Mouse (Mus musculus): ENCODE data around the gene Kcng1. TPM values are rescaled to one million over a fixed set of nuclear protein-coding genes. Genes with fewer than 3 reads are reported as not detected.
A peak's percentile ranks its signal among the peaks of the same experiment; 100 is the strongest.

The Kcng1 gene
- total RNA-seq, 1 experiment, result 1.3 TPM

- Histone ChIP-seq H3K36me3 (ENCODE audit: control insufficient read depth, insufficient read depth, low read length, poor library complexity, severe bottlenecking) (no peaks in the 10 kb centered on the region), H3K27ac (ENCODE audit: insufficient read depth, low read depth, low read length, poor library complexity, severe bottlenecking) (no peak overlapping the region), H3K9me3 (ENCODE audit: control insufficient read depth, insufficient read depth, low read depth, low read length) (no peaks in the 10 kb centered on the region), H3K4me1 (ENCODE audit: control insufficient read depth in 2 of 2, insufficient read depth in 2 of 2, low read length in 2 of 2, poor library complexity in 1 of 2) (no peaks in the 10 kb centered on the region; a peak in 1 of 4 replicates), H3K9ac (ENCODE audit: insufficient read depth, low read depth, low read length, poor library complexity, severe bottlenecking) (no peak overlapping the region), H3K4me3 (ENCODE audit: insufficient read depth in 1 of 2, low read depth in 1 of 2, low read length in 2 of 2, poor library complexity in 1 of 2, severe bottlenecking in 1 of 2) (no peak overlapping the region)
- no peak for DNase-seq (ENCODE audit: low read depth, low spot score)
- TF ChIP-seq ZC3H11A (IDR thresholded peaks at IDR 0.05; ENCODE audit: borderline replicate concordance, low read depth, low read length) (no peak), HCFC1 (IDR thresholded peaks at IDR 0.05; ENCODE audit: borderline replicate concordance, insufficient read depth, low read length) (no peak), ZNF384 (IDR thresholded peaks at IDR 0.05; ENCODE audit: low read depth, low read length) (no peak), MAFK (IDR thresholded peaks at IDR 0.05; ENCODE audit: insufficient read depth, low read depth, low read length) (no peak), CHD2 (IDR thresholded peaks at IDR 0.05; ENCODE audit: low read depth, low read length) (no peak)
- in situ Hi-C loops (cut with MboI; ENCODE audit: low sequenced_read_pairs in 2 of 2, unreplicated experiment in 2 of 2), result no loop called here
These were observed 48.2 kb downstream of the Kcng1 start for GRCm38 (mm10) chr2:168233286-168233685.

DNA sequence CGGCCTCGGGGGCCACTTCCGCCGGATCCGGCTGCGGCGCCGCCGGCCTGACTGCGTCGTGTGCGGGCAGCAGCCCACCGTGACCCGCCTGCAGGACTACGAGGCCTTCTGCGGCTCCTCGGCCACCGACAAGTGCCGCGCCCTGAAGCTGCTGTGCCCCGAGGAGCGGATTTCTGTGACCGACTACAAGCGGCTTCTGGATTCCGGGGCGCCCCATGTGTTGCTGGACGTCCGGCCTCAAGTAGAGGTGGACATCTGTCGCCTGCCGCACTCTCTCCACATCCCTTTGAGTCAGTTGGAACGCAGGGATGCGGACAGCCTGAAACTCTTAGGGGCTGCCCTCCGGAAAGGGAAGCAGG is 50.1 kb downstream of the Kcng1 start:
- DNase-seq (ENCODE audit: low read depth, low spot score), result no peak
- Histone ChIP-seq H3K9me3 (ENCODE audit: control insufficient read depth, insufficient read depth, low read depth, low read length) (no peaks in the 10 kb centered on the region), H3K36me3 (ENCODE audit: control insufficient read depth, insufficient read depth, low read length, poor library complexity, severe bottlenecking) (peaks cover 2% of the 10 kb centered on the region; the same call in 1 of the 2 replicates), H3K4me1 (ENCODE audit: control insufficient read depth in 2 of 2, insufficient read depth in 2 of 2, low read length in 2 of 2, poor library complexity in 1 of 2) (no peaks in the 10 kb centered on the region; a peak in 1 of 4 replicates), H3K9ac (ENCODE audit: insufficient read depth, low read depth, low read length, poor library complexity, severe bottlenecking) (peak overlapping the region; percentile 95), H3K4me3 (ENCODE audit: insufficient read depth in 1 of 2, low read depth in 1 of 2, low read length in 2 of 2, poor library complexity in 1 of 2, severe bottlenecking in 1 of 2) (peak overlapping the region; percentile 75 to 96), H3K27ac (ENCODE audit: insufficient read depth, low read depth, low read length, poor library complexity, severe bottlenecking) (no peak overlapping the region)
- in situ Hi-C loops (cut with MboI; ENCODE audit: low sequenced_read_pairs in 2 of 2, unreplicated experiment in 2 of 2), result no loop called here
- TF ChIP-seq MAFK (IDR thresholded peaks at IDR 0.05; ENCODE audit: insufficient read depth, low read depth, low read length), result no peak

DNA sequence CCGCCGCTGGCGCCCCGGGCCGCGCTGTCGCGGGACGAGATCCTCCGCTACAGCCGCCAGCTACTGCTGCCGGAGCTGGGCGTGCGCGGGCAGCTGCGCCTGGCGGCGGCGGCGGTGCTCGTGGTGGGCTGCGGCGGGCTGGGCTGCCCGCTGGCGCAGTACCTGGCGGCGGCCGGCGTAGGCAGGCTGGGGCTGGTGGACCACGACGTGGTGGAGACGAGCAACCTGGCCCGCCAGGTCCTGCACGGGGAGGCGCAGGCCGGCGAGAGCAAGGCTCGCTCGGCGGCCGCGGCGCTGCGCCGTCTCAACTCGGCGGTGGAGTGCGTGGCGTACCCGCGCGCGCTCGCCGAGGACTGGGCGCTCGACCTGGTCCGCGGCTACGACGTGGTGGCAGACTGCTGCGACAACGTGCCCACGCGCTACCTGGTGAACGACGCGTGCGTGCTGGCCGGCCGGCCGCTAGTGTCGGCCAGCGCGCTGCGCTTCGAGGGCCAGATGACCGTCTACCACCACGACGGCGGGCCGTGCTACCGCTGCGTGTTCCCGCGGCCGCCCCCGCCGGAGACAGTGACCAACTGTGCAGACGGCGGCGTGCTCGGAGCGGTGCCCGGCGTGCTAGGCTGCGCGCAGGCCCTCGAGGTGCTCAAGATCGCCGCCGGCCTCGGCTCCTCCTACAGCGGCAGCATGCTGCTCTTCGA is 50.6 kb downstream of the Kcng1 start:
- Histone ChIP-seq H3K9me3 (ENCODE audit: control insufficient read depth, insufficient read depth, low read depth, low read length) (no peaks in the 10 kb centered on the region), H3K36me3 (ENCODE audit: control insufficient read depth, insufficient read depth, low read length, poor library complexity, severe bottlenecking) (peaks cover 5% of the 10 kb centered on the region; the same call in 1 of the 2 replicates), H3K4me1 (ENCODE audit: control insufficient read depth in 2 of 2, insufficient read depth in 2 of 2, low read length in 2 of 2, poor library complexity in 1 of 2) (no peaks in the 10 kb centered on the region; a peak in 1 of 4 replicates), H3K9ac (ENCODE audit: insufficient read depth, low read depth, low read length, poor library complexity, severe bottlenecking) (peak overlapping the region; percentile 95), H3K4me3 (ENCODE audit: insufficient read depth in 1 of 2, low read depth in 1 of 2, low read length in 2 of 2, poor library complexity in 1 of 2, severe bottlenecking in 1 of 2) (peak overlapping the region; percentile 75 to 96), H3K27ac (ENCODE audit: insufficient read depth, low read depth, low read length, poor library complexity, severe bottlenecking) (no peak overlapping the region; the same call in 1 of the 2 replicates)
- TF ChIP-seq HCFC1 (IDR thresholded peaks at IDR 0.05; ENCODE audit: borderline replicate concordance, insufficient read depth, low read length), result 0 out of 2 replicates have a peak, but pooled peaks have one; percentile 3
- TF ChIP-seq CHD2 (IDR thresholded peaks at IDR 0.05; ENCODE audit: low read depth, low read length), result no peak
- no peak for TF ChIP-seq ZC3H11A (IDR thresholded peaks at IDR 0.05; ENCODE audit: borderline replicate concordance, low read depth, low read length)
- TF ChIP-seq ZNF384 (IDR thresholded peaks at IDR 0.05; ENCODE audit: low read depth, low read length), result no peak
- in situ Hi-C loops (cut with MboI; ENCODE audit: low sequenced_read_pairs in 2 of 2, unreplicated experiment in 2 of 2), result no loop called here
- DNase-seq (ENCODE audit: low read depth, low spot score), result no peak

DNA sequence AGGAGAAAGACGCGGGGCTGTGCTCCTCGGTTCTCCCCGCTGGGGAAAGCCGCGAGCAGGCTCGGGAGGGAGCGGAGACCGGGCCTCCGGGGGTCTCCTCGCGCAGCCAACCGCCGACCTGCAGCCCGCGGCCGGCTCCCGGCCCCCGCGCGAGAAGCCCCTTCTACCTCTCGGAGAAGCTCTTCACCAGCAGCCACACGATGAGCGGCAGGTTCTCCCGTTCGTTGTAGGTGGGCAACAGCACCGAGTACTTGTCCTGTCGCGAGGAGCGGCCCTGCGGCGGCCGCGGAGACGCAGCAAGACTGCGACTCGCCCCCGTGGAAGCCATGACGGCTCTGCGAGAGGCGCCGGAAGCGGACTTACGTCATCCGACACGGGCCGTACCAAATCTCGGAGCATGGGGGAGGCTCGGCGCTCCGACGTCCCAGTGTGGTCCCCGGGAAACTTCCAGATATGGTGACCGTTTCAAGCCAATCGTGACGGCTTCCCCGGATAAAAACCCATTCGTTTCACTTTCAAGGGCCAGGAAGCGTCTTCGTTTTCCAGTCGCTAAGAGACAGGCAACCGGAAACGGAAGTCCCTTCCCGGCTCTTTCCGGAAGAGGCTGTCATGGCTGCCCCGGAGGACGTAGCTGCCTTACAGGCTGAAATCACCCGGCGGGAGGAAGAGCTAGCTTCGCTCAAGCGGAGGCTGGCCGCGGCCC is 51.4 kb downstream of the Kcng1 start, which contains the start of the genes Gm20716, Dpm1 and Mocs3:
Gm20716 (minus strand) TSS at position 339 of the 703 bp plus-strand sequence.
Dpm1 (minus strand) TSS at position 566 of the 703 bp plus-strand sequence.
Mocs3 (plus strand) TSS at position 597 of the 703 bp plus-strand sequence.
- Histone ChIP-seq H3K27ac (ENCODE audit: insufficient read depth, low read depth, low read length, poor library complexity, severe bottlenecking) (peak within 1 kb of the TSS; percentile 90), H3K9me3 (ENCODE audit: control insufficient read depth, insufficient read depth, low read depth, low read length) (no peaks in the 10 kb centered on the region), H3K9ac (ENCODE audit: insufficient read depth, low read depth, low read length, poor library complexity, severe bottlenecking) (peak within 1 kb of the TSS; percentile 95), H3K4me1 (ENCODE audit: control insufficient read depth in 2 of 2, insufficient read depth in 2 of 2, low read length in 2 of 2, poor library complexity in 1 of 2) (no peaks in the 10 kb centered on the region; a peak in 1 of 4 replicates), H3K36me3 (ENCODE audit: control insufficient read depth, insufficient read depth, low read length, poor library complexity, severe bottlenecking) (peaks cover 9% of the 10 kb centered on the region; the same call in 1 of the 2 replicates), H3K4me3 (ENCODE audit: insufficient read depth in 1 of 2, low read depth in 1 of 2, low read length in 2 of 2, poor library complexity in 1 of 2, severe bottlenecking in 1 of 2) (peak within 1 kb of the TSS; percentile 75 to 96)
- peak; percentile 75 for TF ChIP-seq HCFC1 (IDR thresholded peaks at IDR 0.05; ENCODE audit: borderline replicate concordance, insufficient read depth, low read length)
- no peak for TF ChIP-seq CHD2 (IDR thresholded peaks at IDR 0.05; ENCODE audit: low read depth, low read length)
- no peak for TF ChIP-seq ZNF384 (IDR thresholded peaks at IDR 0.05; ENCODE audit: low read depth, low read length)
- TF ChIP-seq MAFK (IDR thresholded peaks at IDR 0.05; ENCODE audit: insufficient read depth, low read depth, low read length), result no peak
- no peak for TF ChIP-seq ZC3H11A (IDR thresholded peaks at IDR 0.05; ENCODE audit: borderline replicate concordance, low read depth, low read length)
- in situ Hi-C loops (cut with MboI; ENCODE audit: low sequenced_read_pairs in 2 of 2, unreplicated experiment in 2 of 2), result no loop called here
- no peak for DNase-seq (ENCODE audit: low read depth, low spot score)

All from ES-E14 (cell line).